Mouse (Mus musculus) kidney, embryonic 14.5 days (tissue): ENCODE data around the gene Rad51b. TPM values are rescaled to one million over a fixed set of nuclear protein-coding genes. Genes with fewer than 3 reads are reported as not detected.
A peak's percentile ranks its signal among the peaks of the same experiment; 100 is the strongest.

ENCODE experiments used
- ATAC-seq: fragments of 200-750 bp; cut with Nextera tagmentation; 2 replicates; pipeline ENCODE4 v1.8.0; 2017; ENCODE audit warnings: moderate number of reproducible peaks, mild to moderate bottlenecking, moderate TSS enrichment, moderate library complexity; ENCODE audit not compliant: low FRiP score, low TSS enrichment
- H3K27ac ChIP-seq: fragments of 300-500 bp; sonication (generic); 2 replicates; pipeline ENCODE4 v1.5.1; 2014; ENCODE audit warnings: low read depth, mild to moderate bottlenecking, low read length, moderate library complexity, mixed read lengths
- H3K27me3 ChIP-seq: fragments of 300-500 bp; sonication (generic); 2 replicates; pipeline ENCODE4 v1.6.1; 2014; ENCODE audit warnings: mild to moderate bottlenecking, low read length; ENCODE audit not compliant: control insufficient read depth, insufficient read depth
- H3K36me3 ChIP-seq: fragments of 300-500 bp; sonication (generic); 2 replicates; pipeline ENCODE4 v1.6.1; 2014; ENCODE audit warnings: low read length, mixed read lengths; ENCODE audit not compliant: control insufficient read depth, insufficient read depth
- H3K4me1 ChIP-seq: fragments of 300-500 bp; sonication (generic); 2 replicates; pipeline ENCODE4 v1.6.1; 2014; ENCODE audit warnings: low read length, mixed read lengths; ENCODE audit not compliant: control insufficient read depth, insufficient read depth
- H3K4me2 ChIP-seq: fragments of 300-500 bp; sonication (generic); replicated peaks from 2 replicates; pipeline ENCODE4 v1.6.1; 2014; ENCODE audit warnings: low read depth, mild to moderate bottlenecking, low read length
- H3K4me3 ChIP-seq: fragments of 300-500 bp; sonication (generic); 2 replicates; pipeline ENCODE4 v1.5.1; 2014; ENCODE audit warnings: mild to moderate bottlenecking, low read length
- H3K9ac ChIP-seq: fragments of 300-500 bp; sonication (generic); 2 replicates; pipeline ENCODE4 v1.6.1; 2014; ENCODE audit warnings: low read depth, mild to moderate bottlenecking, low read length, moderate library complexity
- H3K9me3 ChIP-seq: fragments of 300-500 bp; sonication (generic); 2 replicates; pipeline ENCODE4 v1.6.1; 2016; ENCODE audit warnings: low read length; ENCODE audit not compliant: control insufficient read depth
- WGBS: fragments of 180-500 bp; shearing (Covaris S2); extraction: QIAGEN DNeasy Blood & Tissue Kit; methylation state at CpG from one replicate; pipeline ENCODE4 v1.1.7; 2014; 5-methylcytosine and 5-hydroxymethylcytosine counted together
- polyA plus RNA-seq: library from polyadenylated mRNA; unstranded; fragments of >200 nt; fragmentation: Nextera tagmentation; extraction: Ambion mirVana; gene quantifications from 2 replicates; pipeline ENCODE4 v1.2.1, GENCODE M21; 2014

The Rad51b gene
- polyA plus RNA-seq, 1 experiment from 2014 or later: 7.2 TPM

DNA sequence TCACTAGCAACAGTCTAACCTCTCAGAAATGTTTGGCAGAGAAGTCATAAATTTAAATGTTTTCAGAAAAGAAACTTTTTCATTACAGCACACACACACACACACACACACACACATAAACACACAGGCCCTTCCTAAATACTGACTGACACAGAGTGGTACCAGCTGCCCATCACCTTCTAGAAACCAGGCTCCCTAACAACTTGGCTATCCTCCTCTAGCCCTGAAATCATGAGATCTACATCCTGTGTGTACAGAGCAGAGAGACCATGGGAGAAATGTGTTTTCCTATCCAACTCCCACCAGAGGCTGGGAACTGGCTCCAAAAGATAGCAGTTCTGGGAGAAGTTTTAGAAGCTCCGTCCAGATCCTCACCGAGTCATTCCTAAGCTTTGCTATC lies 464.1 kb downstream of the Rad51b start:
- Histone ChIP-seq H3K4me1 (peaks cover 21% of the 10 kb centered on the region), H3K4me2 (no peak overlapping the region), H3K9ac (no peak overlapping the region), H3K27me3 (no peaks in the 10 kb centered on the region), H3K27ac (no peak overlapping the region), H3K4me3 (no peak overlapping the region), H3K36me3 (no peaks in the 10 kb centered on the region), H3K9me3 (no peaks in the 10 kb centered on the region)
- ATAC-seq: no peak
- 53% methylated on average over 2 of the region's 2 CpGs for WGBS

DNA sequence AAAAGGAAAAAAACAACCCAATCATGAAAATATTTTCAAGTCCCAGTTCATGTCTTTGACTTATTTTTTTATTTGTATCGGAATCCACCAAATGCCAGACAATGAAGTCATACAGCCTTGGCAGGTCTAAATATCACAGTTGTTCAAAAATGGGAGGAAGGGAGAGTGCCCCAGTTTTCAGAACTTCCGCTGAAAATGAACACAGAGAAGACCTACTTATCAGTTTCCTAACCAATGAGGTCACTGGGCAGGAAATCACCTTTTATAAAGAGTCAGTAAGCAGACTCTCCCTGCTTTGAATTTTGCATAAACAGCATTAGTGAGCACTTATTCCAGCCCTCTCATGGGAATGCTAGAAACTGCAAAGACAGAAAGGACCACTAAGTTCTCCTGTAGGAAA lies 465.0 kb downstream of the Rad51b start:
- Histone ChIP-seq H3K9me3 (no peaks in the 10 kb centered on the region), H3K4me3 (no peak overlapping the region), H3K9ac (no peak overlapping the region), H3K4me2 (no peak overlapping the region), H3K27ac (peak overlapping the region; percentile 47; the same call in 1 of the 2 replicates), H3K4me1 (peaks cover 16% of the 10 kb centered on the region), H3K27me3 (no peaks in the 10 kb centered on the region), H3K36me3 (no peaks in the 10 kb centered on the region)
- no peak for ATAC-seq
- WGBS: 67% methylated on average over 2 of the region's 2 CpGs

DNA sequence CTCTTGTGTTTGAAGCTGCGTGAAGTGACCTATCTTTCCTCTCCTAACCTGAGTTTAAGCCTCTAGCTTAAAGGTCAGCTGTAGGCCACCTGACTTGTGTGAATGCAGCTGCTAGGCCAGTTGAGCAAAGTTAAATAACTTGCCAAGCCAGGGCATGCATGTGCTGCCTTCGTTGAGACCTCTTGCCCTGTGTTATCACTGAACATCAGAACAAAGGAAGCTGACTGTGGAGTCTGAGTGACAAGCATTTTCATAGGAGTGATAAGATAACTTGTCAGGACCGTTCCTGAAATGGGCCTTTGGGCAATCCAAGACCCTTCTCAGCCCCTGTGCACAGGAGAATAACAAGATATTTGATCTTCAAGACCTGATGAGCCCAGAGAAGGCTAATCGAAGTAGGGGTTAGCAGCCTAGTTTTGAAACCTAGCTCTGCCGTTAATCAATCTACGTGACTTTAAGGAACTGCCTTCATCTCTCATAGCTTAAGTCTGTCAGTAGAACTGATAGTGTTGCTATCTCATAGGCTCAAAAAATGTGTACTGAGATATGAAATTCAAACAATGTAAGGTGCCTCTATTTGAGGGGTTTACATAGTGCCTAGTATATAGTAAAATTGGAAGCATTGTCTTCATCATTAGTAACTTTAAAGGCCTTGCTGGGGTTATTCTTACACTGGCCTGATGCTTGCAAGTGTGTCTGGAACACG lies 465.6 kb downstream of the Rad51b start:
- Histone ChIP-seq H3K4me1 (peaks cover 16% of the 10 kb centered on the region), H3K27ac (peak overlapping the region; percentile 47; the same call in 1 of the 2 replicates)

DNA sequence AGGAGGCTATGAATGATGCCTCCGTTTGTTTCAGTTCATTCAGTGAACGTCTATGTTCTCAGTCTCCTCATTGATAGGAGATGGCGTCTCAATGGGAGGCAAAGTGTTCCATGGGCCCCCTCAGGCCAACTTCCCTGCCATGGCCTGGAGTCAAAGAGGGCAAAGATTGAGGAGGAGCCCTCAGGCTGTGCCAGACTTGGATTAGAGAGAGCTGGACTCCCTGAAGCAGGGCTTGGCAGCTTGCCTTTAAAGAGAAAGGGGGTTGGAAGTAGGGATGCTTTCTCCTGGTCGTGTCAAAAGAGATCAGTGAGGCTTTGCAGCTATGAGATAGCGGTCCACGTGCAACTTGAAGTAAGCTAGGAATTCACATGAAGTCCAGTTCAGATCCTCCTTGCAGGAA lies 469.0 kb downstream of the Rad51b start:
- H3K36me3 ChIP-seq: no peaks in the 10 kb centered on the region
- H3K4me2 ChIP-seq: no peak overlapping the region
- no peak overlapping the region for H3K4me3 ChIP-seq
- no peak for ATAC-seq
- no peak overlapping the region for H3K27ac ChIP-seq
- H3K27me3 ChIP-seq: no peaks in the 10 kb centered on the region
- H3K4me1 ChIP-seq: peaks cover 18% of the 10 kb centered on the region
- H3K9me3 ChIP-seq: no peaks in the 10 kb centered on the region
- H3K9ac ChIP-seq: no peak overlapping the region
- WGBS: 87% methylated on average over 6 of the region's 6 CpGs

More for the DNA sequence above, 465.6 kb downstream of the Rad51b start:
- 62% methylated on average over 7 of the region's 7 CpGs for WGBS
- H3K9me3 ChIP-seq: no peaks in the 10 kb centered on the region
- no peaks in the 10 kb centered on the region for H3K27me3 ChIP-seq
- H3K36me3 ChIP-seq: no peaks in the 10 kb centered on the region
- H3K4me3 ChIP-seq: no peak overlapping the region
- no peak overlapping the region for H3K9ac ChIP-seq
- H3K4me2 ChIP-seq: no peak overlapping the region
- no peak for ATAC-seq

GRCm38 (mm10) chr12:79768741-79769322 lies 471.8 kb downstream of the Rad51b start:
- Histone ChIP-seq H3K4me1 (peaks cover 6% of the 10 kb centered on the region; the same call in 1 of the 2 replicates), H3K9me3 (no peaks in the 10 kb centered on the region), H3K27me3 (no peaks in the 10 kb centered on the region), H3K9ac (no peak overlapping the region), H3K4me2 (no peak overlapping the region), H3K4me3 (no peak overlapping the region), H3K27ac (no peak overlapping the region), H3K36me3 (no peaks in the 10 kb centered on the region)
- 86% methylated on average over 7 of the region's 7 CpGs for WGBS
- ATAC-seq: no peak

DNA sequence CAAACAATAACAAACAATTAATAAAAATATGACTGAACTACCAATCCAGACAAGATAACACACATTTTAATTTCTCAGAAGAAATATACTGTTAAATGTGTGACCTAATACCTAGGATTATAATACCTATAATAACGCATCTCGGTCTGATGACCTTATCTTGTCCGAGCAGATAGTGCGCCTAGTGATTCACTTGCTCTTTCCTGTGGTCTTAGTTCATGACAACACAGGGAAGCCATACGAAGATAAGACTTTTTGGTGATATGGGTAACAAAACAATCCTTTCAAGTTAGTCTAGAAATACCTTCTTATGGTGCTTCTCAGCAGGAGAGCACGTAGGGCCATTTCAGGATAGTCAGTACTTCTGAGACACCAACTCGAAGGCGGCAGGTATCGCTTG lies 472.7 kb downstream of the Rad51b start:
- Histone ChIP-seq H3K36me3 (no peaks in the 10 kb centered on the region), H3K4me1 (peaks cover 6% of the 10 kb centered on the region; the same call in 1 of the 2 replicates), H3K4me3 (no peak overlapping the region), H3K27ac (no peak overlapping the region), H3K9ac (no peak overlapping the region), H3K4me2 (no peak overlapping the region), H3K27me3 (no peaks in the 10 kb centered on the region), H3K9me3 (no peaks in the 10 kb centered on the region)
- no peak for ATAC-seq
- 96% methylated on average over 9 of the region's 9 CpGs for WGBS

DNA sequence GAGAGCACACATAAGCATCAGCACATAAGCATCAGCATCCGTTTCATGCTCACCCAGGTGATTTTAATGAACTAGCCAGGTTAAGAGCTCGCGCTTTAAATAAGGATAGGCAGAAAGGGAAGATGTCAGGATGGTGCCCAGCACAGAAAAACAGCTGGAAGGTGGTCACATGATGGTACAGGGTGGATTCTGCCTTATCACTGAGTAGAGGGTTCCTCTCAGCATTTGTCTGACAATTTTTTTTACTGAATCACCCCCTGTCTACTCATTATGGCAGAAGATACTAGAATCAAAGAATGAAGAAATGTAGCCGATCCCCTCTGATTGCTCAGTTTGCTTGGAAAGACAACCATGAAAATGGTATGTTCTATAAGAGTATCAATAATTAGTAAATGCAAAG lies 474.1 kb downstream of the Rad51b start:
- H3K9me3 ChIP-seq: no peaks in the 10 kb centered on the region
- no peak overlapping the region for H3K27ac ChIP-seq
- H3K27me3 ChIP-seq: no peaks in the 10 kb centered on the region
- H3K4me3 ChIP-seq: no peak overlapping the region
- ATAC-seq: no peak
- 94% methylated on average over 4 of the region's 4 CpGs for WGBS
- H3K9ac ChIP-seq: no peak overlapping the region
- peaks cover 6% of the 10 kb centered on the region; the same call in 1 of the 2 replicates for H3K4me1 ChIP-seq
- no peaks in the 10 kb centered on the region for H3K36me3 ChIP-seq
- no peak overlapping the region for H3K4me2 ChIP-seq

DNA sequence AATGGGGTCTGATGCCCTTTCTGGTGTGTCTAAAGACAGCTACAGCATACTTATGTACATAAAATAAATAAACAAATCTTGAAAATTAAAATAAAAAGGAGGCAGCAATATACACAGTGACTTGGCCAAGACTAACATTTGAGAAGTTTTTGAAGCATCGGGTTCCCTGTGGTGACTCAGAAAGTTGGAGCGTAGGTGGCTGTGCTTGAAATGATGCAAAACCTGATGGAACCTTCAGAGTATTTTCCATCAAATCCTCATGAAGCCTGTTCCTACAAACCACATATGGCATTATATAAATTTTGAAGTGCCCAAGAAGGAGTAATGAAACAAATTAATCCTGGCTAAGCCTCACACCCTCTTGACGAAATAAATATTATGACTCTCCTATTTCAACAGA lies 474.7 kb downstream of the Rad51b start:
- Histone ChIP-seq H3K4me3 (no peak overlapping the region), H3K27ac (no peak overlapping the region), H3K9ac (no peak overlapping the region), H3K4me1 (peaks cover 6% of the 10 kb centered on the region; the same call in 1 of the 2 replicates), H3K9me3 (no peaks in the 10 kb centered on the region), H3K36me3 (no peaks in the 10 kb centered on the region), H3K4me2 (no peak overlapping the region), H3K27me3 (no peaks in the 10 kb centered on the region)
- ATAC-seq: no peak
- 89% methylated on average over 3 of the region's 3 CpGs for WGBS

DNA sequence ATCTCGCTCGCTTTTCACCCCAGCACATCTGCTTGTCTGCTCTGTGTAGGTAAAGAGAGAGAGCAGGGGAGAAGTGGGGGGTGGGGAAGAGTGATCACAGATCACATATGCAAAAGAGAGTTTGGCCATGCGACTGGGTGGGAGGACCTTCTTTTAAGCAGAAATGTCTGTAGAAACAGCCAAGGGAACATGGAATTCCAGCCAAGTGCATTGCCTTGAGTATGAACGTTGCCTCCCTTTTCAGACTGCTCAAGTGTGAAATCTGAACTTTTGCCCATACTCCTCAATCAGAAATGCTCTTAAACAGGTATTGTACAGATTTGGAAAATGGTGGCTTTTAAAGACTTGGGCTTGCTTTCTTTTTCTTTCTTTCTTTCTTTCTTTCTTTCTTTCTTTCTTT lies 476.2 kb downstream of the Rad51b start:
- Histone ChIP-seq H3K9me3 (no peaks in the 10 kb centered on the region), H3K4me2 (no peak overlapping the region), H3K9ac (no peak overlapping the region), H3K27me3 (no peaks in the 10 kb centered on the region), H3K4me3 (no peak overlapping the region), H3K27ac (no peak overlapping the region), H3K4me1 (peaks cover 1% of the 10 kb centered on the region; the same call in 1 of the 2 replicates), H3K36me3 (no peaks in the 10 kb centered on the region)
- ATAC-seq: no peak
- 75% methylated on average over 4 of the region's 4 CpGs for WGBS
